Mouse (Mus musculus) spleen, postnatal 0 days (tissue): ENCODE results near the gene Ciita. TPM values are rescaled to one million over a fixed set of nuclear protein-coding genes. Genes with fewer than 3 reads are reported as not detected.

Experiments
- polyA plus RNA-seq: library from polyadenylated mRNA; unstranded; fragments of >200 nt; fragmentation: Nextera tagmentation; extraction: Ambion mirVana; gene quantifications from 2 replicates; pipeline ENCODE4 v1.2.1, GENCODE M21; 2015

Gene Ciita
- 1.4 and 1.6 TPM in 2 replicates for polyA plus RNA-seq

DNA sequence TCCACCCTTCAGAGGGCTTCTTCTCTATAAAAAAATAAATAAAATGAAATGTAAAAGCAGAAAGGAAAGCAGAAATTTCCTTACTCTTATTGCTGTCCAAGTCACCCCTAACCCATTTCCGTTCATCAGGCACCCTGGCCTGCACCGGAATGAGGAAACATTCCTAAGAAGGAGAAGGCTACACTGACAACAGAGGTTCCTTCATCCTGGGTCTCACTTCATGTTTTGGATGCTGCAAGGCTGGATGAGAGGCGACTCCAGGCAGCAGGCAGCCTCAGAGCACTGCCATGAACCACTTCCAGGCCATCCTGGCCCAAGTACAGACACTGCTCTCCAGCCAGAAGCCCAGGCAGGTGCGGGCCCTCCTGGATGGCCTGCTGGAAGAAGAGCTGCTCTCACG lies at the start of gene Ciita:
Ciita (plus strand) TSS at position 203 of the 400 bp plus-strand sequence.

GRCm38 (mm10) chr16:10447264-10447594 lies 32.6 kb upstream of the Ciita start, which contains the start of gene Tvp23a:
TSS of gene Tvp23a (minus strand) at chr16:10447362.

GRCm38 (mm10) chr16:10542698-10543365 lies 63.0 kb downstream of the Ciita start, which contains the start of gene Dexi:
TSS of gene Dexi (minus strand) at chr16:10543054.

GRCm38 (mm10) chr16:10544995-10545622 lies 65.2 kb downstream of the Ciita start, which contains the start of gene Clec16a:
TSS of gene Clec16a (plus strand) at chr16:10545339.

Other genes starting within 250 kb of the Ciita start
- 11.3 and 14.2 TPM in 2 replicates for gene Emp2, start 166.1 kb upstream of the Ciita start, polyA plus RNA-seq
- gene Tekt5, start 84.6 kb upstream of the Ciita start, polyA plus RNA-seq: 0.49 and 0.84 TPM in 2 replicates
- gene Nubp1, start 68.1 kb upstream of the Ciita start, polyA plus RNA-seq: 33.2 and 33.8 TPM in 2 replicates
- gene Tvp23a, start 32.7 kb upstream of the Ciita start, polyA plus RNA-seq: 0.30 and 0.35 TPM in 2 replicates
- gene Dexi, start 63.0 kb downstream of the Ciita start, polyA plus RNA-seq: 8.0 and 8.5 TPM in 2 replicates
- gene Clec16a, start 65.3 kb downstream of the Ciita start, polyA plus RNA-seq: 17.6 and 22.6 TPM in 2 replicates